Mouse (Mus musculus) common myeloid progenitor, adult 5-6 weeks (primary cell): ENCODE data around the gene H2-Ob. TPM values are rescaled to one million over a fixed set of nuclear protein-coding genes. Genes with fewer than 3 reads are reported as not detected.

Experiments used
- ATAC-seq: replicated peaks from 2 replicates; pipeline ENCODE4 v1.8.0; 2016; ENCODE audit warnings: low read depth, mild to moderate bottlenecking, moderate TSS enrichment, inconsistent platforms; ENCODE audit not compliant: poor library complexity, severe bottlenecking
- total RNA-seq: library from RNA; stranded (forward); fragments of 200-1000, 187-1606 nt; gene quantifications from 2 replicates; pipeline ENCODE4 v1.2.3, GENCODE M21; 2017

H2-Ob gene
- total RNA-seq, 1 experiment from 2014 or later: 27.7 TPM

- no peak for ATAC-seq
These were observed 65.1 kb downstream of the H2-Ob start for GRCm38 (mm10) chr17:34303789-34304188.

Other genes with a start within 250 kb of the H2-Ob start
- gene H2-K1, start 238.6 kb upstream of the H2-Ob start, total RNA-seq: 983 and 1,076 TPM in 2 replicates
- gene Ring1, start 214.2 kb upstream of the H2-Ob start, total RNA-seq: 11.9 and 12.8 TPM in 2 replicates
- 43.8 and 60.6 TPM in 2 replicates for gene H2-Ke6, start 210.8 kb upstream of the H2-Ob start, total RNA-seq
- 70.5 and 100 TPM in 2 replicates for gene Slc39a7, start 207.2 kb upstream of the H2-Ob start, total RNA-seq
- 34.1 and 36.3 TPM in 2 replicates for gene Rxrb, start 207.1 kb upstream of the H2-Ob start, total RNA-seq
- gene Col11a2, start 199.5 kb upstream of the H2-Ob start, total RNA-seq: 4.1 and 10.4 TPM in 2 replicates
- 7.8 and 10.5 TPM in 2 replicates for gene H2-Oa, start 146.6 kb upstream of the H2-Ob start, total RNA-seq
- 90.2 and 104 TPM in 2 replicates for gene H2-DMa, start 119.4 kb upstream of the H2-Ob start, total RNA-seq
- 347 and 388 TPM in 2 replicates for gene Brd2, start 116.3 kb upstream of the H2-Ob start, total RNA-seq
- 3.3 and 5.5 TPM in 2 replicates for gene H2-DMb2, start 95.6 kb upstream of the H2-Ob start, total RNA-seq
- 31.9 and 35.1 TPM in 2 replicates for gene H2-DMb1, start 85.8 kb upstream of the H2-Ob start, total RNA-seq
- gene Tap1, start 51.4 kb upstream of the H2-Ob start, total RNA-seq: 77.8 and 120 TPM in 2 replicates
- gene Psmb9, start 51.1 kb upstream of the H2-Ob start, total RNA-seq: 75.3 and 119 TPM in 2 replicates
- gene Psmb8, start 41.2 kb upstream of the H2-Ob start, total RNA-seq: 480 and 499 TPM in 2 replicates
- gene Tap2, start 35.4 kb upstream of the H2-Ob start, total RNA-seq: 80.1 and 87.6 TPM in 2 replicates
- gene H2-Ab1, start 18.8 kb downstream of the H2-Ob start, total RNA-seq: 67.2 and 91.5 TPM in 2 replicates
- 17.1 and 26.2 TPM in 2 replicates for gene H2-Aa, start 48.9 kb downstream of the H2-Ob start, total RNA-seq
- 17.3 and 17.9 TPM in 2 replicates for gene H2-Eb1, start 67.0 kb downstream of the H2-Ob start, total RNA-seq
- gene H2-Eb2, start 86.8 kb downstream of the H2-Ob start, total RNA-seq: not detected in 2 replicates
- gene Btnl2, start 115.9 kb downstream of the H2-Ob start, total RNA-seq: not detected in 2 replicates
- not detected in 2 replicates for gene Btnl1, start 138.2 kb downstream of the H2-Ob start, total RNA-seq
- gene BC051142, start 159.9 kb downstream of the H2-Ob start, total RNA-seq: 4.2 and 6.4 TPM in 2 replicates
- gene Btnl4, start 238.4 kb downstream of the H2-Ob start, total RNA-seq: not detected in 2 replicates